Mouse (Mus musculus) lung, postnatal 4 days (tissue): ENCODE measurements around the gene Ghsr.

ENCODE experiments used
- DNase-seq, 2 experiments: peaks; one replicate each; pipeline ENCODE4 v3.0.0; 2021

Gene Ghsr

DNA sequence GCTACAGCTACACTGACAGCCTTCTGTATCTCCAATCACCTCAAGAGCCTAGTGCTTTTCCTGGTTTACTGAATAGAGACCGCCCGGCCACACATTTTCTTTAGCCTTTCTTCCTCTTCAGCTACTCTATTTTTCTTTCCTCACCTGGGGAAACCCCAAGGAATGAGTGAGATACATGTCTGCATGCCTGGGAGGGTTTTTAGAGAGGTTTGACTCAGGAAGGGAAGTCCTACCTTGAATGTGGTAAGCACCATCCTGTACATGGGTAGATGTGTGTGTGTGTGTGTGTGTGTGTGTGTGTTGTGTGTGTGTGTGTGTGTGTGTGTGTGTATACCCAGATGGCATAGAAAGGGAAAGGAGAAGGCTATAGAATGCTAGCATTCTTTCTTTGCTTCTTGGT lies 40.1 kb downstream of the Ghsr start:
- no peak for DNase-seq

DNA sequence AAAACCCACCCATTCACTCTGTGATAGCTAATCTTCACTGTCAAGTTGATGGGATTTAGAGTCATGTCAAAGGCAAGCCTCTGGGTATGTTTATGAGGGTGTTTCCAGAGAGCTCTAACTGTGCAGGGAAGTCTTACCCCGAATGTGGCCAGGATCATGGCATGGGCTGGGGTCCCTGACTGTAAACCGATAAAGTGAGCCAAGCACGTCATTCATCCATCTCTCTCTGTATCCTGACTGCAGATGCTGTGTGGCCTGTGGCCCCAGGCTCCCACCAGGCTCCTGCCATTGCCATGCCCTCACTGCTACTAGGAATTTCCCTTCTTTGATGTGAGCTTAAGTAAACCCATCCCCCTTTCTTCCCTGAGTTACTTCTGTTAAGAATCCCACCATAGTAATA lies 42.4 kb downstream of the Ghsr start:
- no peak for DNase-seq

DNA sequence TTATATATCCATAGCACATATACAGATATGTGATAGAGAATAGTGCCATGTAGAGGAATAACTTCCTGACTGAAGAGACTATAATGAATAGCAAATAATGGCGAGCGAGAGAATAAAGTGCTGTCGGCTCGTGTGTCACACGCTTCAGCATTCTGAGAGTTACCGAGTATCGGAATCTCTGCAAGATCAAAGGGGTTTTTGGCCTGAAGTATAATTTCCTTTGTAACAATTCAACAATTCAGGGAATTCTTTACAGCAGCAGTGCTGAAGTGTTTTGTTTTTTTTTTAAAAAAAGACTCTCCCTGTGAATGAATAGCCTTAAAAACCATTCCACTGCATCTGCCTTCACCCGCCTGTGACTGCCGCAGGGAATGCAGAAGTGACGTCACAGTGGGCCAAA lies 45.6 kb downstream of the Ghsr start:
- no peak for DNase-seq

DNA sequence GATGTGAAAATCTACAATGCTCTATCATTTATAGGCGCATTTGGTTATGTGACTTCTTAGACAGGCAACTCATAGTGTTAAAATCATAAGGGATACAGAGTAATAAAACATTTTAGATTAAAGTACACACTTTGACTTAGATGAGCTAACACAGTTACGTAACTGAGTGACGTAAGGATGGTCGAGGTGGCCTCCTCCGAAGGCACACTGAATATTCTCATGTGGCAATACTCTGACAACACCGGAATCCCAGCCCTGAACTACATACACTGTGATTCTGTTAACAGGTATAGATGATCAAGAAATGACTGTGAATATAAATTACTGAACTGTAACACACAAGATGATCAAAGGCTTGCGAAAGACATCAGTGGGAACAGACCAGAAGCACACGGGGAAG lies 47.5 kb downstream of the Ghsr start:
- no peak for DNase-seq

DNA sequence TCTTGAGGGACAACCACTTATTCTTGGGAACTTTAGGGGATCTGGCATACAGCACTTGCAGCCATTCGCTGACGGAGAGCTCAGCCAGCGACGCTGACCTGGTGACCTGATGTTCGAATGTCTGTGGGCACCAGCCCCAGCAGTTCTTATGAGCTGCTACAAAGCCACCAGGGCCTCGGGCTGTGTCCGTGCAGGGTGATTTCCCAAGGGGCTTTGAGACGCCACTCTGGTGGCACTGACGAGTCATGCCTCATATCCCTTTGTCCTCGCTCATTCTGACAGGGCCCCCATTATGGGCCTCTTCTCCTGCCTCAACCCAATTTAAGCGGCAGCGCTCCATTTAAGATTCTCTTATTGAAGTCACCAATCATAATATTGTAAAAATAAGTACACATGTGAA lies 50.8 kb downstream of the Ghsr start:
- no peak for DNase-seq

DNA sequence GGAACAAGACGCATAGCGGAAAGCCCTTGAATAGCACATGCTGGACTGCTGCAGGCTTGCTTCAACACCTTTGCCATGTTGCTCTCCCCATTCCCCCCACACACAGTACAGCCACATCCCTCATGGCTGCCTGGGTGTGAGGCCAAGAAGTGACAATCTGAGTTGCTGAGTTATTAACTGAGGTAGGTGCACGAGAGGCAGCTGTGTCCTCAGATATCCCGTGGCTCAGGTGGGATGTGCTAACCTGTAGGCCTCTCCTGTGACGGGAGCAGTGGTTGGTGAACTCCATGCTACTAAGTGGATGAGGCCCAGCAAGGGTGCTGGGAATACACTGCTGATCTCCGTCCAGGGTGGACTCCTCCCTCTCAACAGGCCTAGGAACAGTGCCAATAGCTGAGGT lies 51.4 kb downstream of the Ghsr start:
- no peak for DNase-seq

DNA sequence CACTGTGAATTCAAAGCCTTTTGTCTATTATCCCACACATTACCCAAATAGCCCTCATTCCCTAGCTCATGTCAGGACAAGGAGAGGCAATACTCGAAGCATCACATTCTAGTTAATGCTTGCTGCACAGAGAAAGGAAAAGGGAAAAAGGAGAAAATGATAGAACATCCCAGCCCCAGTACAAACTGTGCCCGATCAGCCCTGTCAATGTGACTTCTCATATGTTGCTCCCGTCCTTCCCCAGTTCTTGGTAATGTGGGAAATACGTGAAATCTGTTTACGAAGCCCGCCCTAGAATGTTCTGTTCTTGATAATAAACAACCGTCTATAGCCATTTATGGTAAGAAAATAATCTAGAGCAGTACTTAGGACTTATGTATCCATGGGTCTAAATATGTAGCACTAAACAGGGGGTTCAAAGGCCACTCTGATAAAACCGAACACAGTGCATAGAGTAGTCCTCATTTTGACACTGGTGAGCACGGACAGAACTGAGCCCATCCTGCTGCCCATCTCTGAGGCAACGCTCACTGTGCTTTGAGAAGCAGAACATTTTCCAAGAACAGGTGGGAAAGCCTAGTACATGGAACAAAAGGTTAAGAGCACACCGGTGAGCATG lies 53.0 kb downstream of the Ghsr start:
- DNase-seq: no peak

DNA sequence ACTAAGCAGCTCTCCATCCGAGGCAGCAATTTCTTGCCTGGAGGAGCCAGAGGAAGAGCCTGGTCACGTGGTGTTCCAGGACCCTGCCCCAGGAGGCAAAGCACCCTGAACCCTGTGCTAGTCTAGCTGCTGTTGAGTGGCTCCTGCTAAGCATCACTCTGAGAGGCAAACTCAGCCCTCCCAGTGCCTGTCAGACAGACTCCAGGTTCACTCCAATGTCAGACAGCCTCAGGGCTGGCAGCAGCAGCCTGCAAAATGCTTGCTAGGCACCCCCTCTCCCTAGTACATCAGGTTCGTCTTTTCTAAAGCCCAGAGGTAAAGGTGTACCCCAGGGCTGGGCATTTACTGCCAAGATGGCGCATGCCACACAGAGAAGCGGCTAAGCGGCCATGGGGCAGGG lies 56.3 kb downstream of the Ghsr start:
- DNase-seq: no peak
